In the genomic region with DNA sequence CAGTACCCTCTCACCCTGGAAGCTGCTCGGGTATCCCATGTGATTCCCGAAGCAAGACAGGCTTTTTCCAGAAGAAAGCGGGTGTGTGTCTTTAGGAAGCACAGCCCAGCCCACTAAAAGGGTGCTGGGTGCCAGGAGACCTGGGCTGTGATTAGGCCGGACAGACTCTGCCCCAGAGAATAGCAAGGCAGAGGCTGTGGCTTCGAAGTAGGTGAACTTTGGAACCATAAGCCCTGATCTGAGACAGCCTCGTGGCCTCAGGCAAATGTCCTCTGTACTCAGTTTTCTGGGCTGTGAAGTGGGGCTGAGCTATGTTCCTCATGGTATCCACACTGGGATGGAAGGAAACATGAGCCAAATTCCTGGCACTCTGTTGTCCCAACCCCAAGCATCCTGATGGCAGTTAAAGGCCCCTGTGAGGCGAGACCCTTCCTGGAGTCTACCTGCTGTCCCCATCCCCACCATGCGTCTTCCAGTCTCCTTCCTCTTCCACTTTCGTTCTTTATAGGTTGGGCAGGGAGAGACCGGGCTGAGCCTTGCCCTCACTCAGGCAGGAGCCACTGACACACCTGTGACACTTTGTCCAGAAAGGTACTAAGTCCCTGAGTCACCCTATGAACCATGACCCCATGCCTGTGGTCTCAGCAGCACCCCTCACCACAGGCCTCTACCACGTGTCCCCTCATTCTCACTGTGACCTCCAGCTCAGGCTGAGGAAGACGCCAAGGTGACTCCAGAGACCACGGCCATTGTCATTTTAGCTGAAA, we compare ENCODE assay signal across 13 mouse cellular contexts. TPM values are rescaled to one million over a fixed set of nuclear protein-coding genes. Genes with fewer than 3 reads are reported as not detected.
A peak's percentile ranks its signal among the peaks of the same experiment; 100 is the strongest.
DNase-seq lines count a peak whose midpoint lies in the region; ATAC-seq lines count a peak whose summit lies in the region.
"Had no signal": no experiment of that assay in that cellular context is flagged by ENCODE, and none has a peak within 500 bp of the region (broad histone marks: within the 10 kb centered on the region; RNA-seq: fewer than 3 reads in every experiment).

No protein-coding gene starts in this region.

- H3K9me3 ChIP-seq in erythroblast, embryonic 14.5 days (ENCODE audit: control insufficient read depth, low read length) = peaks cover 7% of the 10 kb centered on the region
- no peaks in the 10 kb centered on the region for H3K9me3 ChIP-seq in limb, embryonic 10.5 days (replicated peaks)
- H3K9me3 ChIP-seq: heart, embryonic 15.5 days; limb, embryonic 13.5 days had no signal

- H3K4me1 ChIP-seq in erythroblast, embryonic 14.5 days (ENCODE audit: control insufficient read depth) = peaks cover 89% of the 10 kb centered on the region
- peaks cover 4% of the 10 kb centered on the region for H3K4me1 ChIP-seq in limb, embryonic 10.5 days

- peak; percentile 60 for DNase-seq in kidney, adult 11 months
- no peak for DNase-seq in kidney, postnatal 14 days
- DNase-seq in A20 (ENCODE audit: low read depth, low spot score) (peak; percentile 37), MN1 (ENCODE audit: low spot score) (no peak)
- DNase-seq in limb, embryonic 10.5 days (ENCODE audit: low spot score) = no peak
- DNase-seq in embryo, embryonic 11 days = no peak
- DNase-seq: adrenal gland, postnatal 25 days; B cell, adult 2 months had no signal

- 90% methylated on average over 13 of the region's 13 CpGs for WGBS in limb, embryonic 10.5 days

- peak overlapping the region; percentile 59 for H3K4me3 ChIP-seq in erythroblast, embryonic 14.5 days (replicated peaks)
- no peak overlapping the region for H3K4me3 ChIP-seq in limb, embryonic 10.5 days
- H3K4me3 ChIP-seq: heart, embryonic 15.5 days; limb, embryonic 13.5 days had no signal

- H3K36me3 ChIP-seq in erythroblast, embryonic 14.5 days (ENCODE audit: control insufficient read depth) = peaks cover 33% of the 10 kb centered on the region
- H3K36me3 ChIP-seq in limb, embryonic 10.5 days = no peaks in the 10 kb centered on the region
- H3K36me3 ChIP-seq: heart, embryonic 15.5 days; limb, embryonic 13.5 days had no signal

- peak overlapping the region; percentile 30; the same call in 1 of the 2 replicates for H3K27ac ChIP-seq in limb, embryonic 10.5 days
- H3K27ac ChIP-seq: kidney, postnatal 0 days; limb, embryonic 13.5 days had no signal

- no peak for ATAC-seq in erythroblast, adult 5-6 weeks (replicated peaks; ENCODE audit: low FRiP score, poor library complexity, severe bottlenecking)

- peaks cover 28% of the 10 kb centered on the region for H3K27me3 ChIP-seq in erythroblast, embryonic 14.5 days (ENCODE audit: control insufficient read depth)
- H3K27me3 ChIP-seq in limb, embryonic 10.5 days (ENCODE audit: low read depth, poor library complexity, severe bottlenecking) = no peaks in the 10 kb centered on the region
- H3K27me3 ChIP-seq: heart, embryonic 15.5 days; limb, embryonic 13.5 days had no signal

RNA-seq across cellular contexts. Expression of a gene that starts 51.4 kb away (rescaled TPM):
- 12.9 and 14.0 TPM in 2 replicates for polyA plus RNA-seq in erythroblast, embryonic 14.5 days (2012)
- 71.1 and 75.4 TPM in 2 replicates for total RNA-seq in erythroblast, adult 5-6 weeks (2015; ENCODE audit: low replicate concordance)
- 156 and 229 TPM in 2 replicates for total RNA-seq in erythroblast, adult 5-6 weeks (2017; ENCODE audit: low replicate concordance)
- 28.6 and 32.4 TPM in 2 replicates for polyA plus RNA-seq in limb, embryonic 10.5 days (2016; fragmentation: Nextera tagmentation; extraction: Ambion mirVana)

Comparison
In these comparisons a context has a peak if more than half of its experiments do, and no peak if none do; other contexts are left out.
1. DNase-seq: peak in kidney, adult 11 months (single experiment) and A20 (single experiment); none in kidney, postnatal 14 days (single experiment), limb, embryonic 10.5 days (single experiment), MN1 (single experiment) and embryo, embryonic 11 days (single experiment).